Mouse (Mus musculus) heart, embryonic 13.5 days (tissue): ENCODE measurements around the gene Rpl10a. TPM values are rescaled to one million over a fixed set of nuclear protein-coding genes. Genes with fewer than 3 reads are reported as not detected.
A peak's percentile ranks its signal among the peaks of the same experiment; 100 is the strongest.
"Not testable (repeated sequence)": the region's sequence is repeated elsewhere in the genome, so short reads cannot be mapped to it uniquely, and the experiment has no call there.

ENCODE experiments used
- ATAC-seq: fragments of 200-750 bp; cut with Nextera tagmentation; 2 replicates; pipeline ENCODE4 v1.8.0; 2017; ENCODE audit warnings: moderate TSS enrichment; ENCODE audit not compliant: insufficient number of reproducible peaks, low FRiP score, low TSS enrichment; ENCODE audit errors: extremely low read depth
- H3K27ac ChIP-seq: fragments of 300-500 bp; sonication (generic); replicated peaks from 2 replicates; pipeline ENCODE4 v1.5.1; 2015; ENCODE audit warnings: moderate library complexity, mild to moderate bottlenecking, inconsistent platforms
- H3K27me3 ChIP-seq: fragments of 300-500 bp; sonication (generic); replicated peaks from 2 replicates; pipeline ENCODE4 v1.6.1; 2015; ENCODE audit warnings: mild to moderate bottlenecking, inconsistent platforms
- H3K36me3 ChIP-seq: fragments of 300-500 bp; sonication (generic); 2 replicates; pipeline ENCODE4 v1.6.1; 2015; ENCODE audit warnings: mild to moderate bottlenecking, inconsistent platforms
- H3K4me1 ChIP-seq: fragments of 300-500 bp; sonication (generic); 2 replicates; pipeline ENCODE4 v1.6.1; 2015; ENCODE audit warnings: inconsistent platforms
- H3K4me2 ChIP-seq: fragments of 300-500 bp; sonication (generic); 2 replicates; pipeline ENCODE4 v1.6.1; 2015; ENCODE audit warnings: inconsistent platforms, mild to moderate bottlenecking, moderate library complexity
- H3K4me3 ChIP-seq: fragments of 300-500 bp; sonication (generic); 2 replicates; pipeline ENCODE4 v1.5.1; 2015; ENCODE audit warnings: moderate library complexity, mild to moderate bottlenecking, inconsistent platforms
- H3K9ac ChIP-seq: fragments of 300-500 bp; sonication (generic); 2 replicates; pipeline ENCODE4 v1.6.1; 2015; ENCODE audit warnings: inconsistent platforms, mild to moderate bottlenecking, moderate library complexity
- H3K9me3 ChIP-seq: fragments of 300-500 bp; sonication (generic); 2 replicates; pipeline ENCODE4 v1.6.1; 2016; ENCODE audit warnings: inconsistent platforms
- WGBS: fragments of 180-500 bp; shearing (Covaris S2); methylation state at CpG from one replicate; pipeline ENCODE4 v1.1.7; 2015; ENCODE audit warnings: mixed read lengths; 5-methylcytosine and 5-hydroxymethylcytosine counted together
- polyA plus RNA-seq: library from polyadenylated mRNA; unstranded; fragments of >200 nt; fragmentation: Nextera tagmentation; extraction: Ambion mirVana; gene quantifications from 2 replicates; pipeline ENCODE4 v1.2.1, GENCODE M21; 2015

Rpl10a gene
- polyA plus RNA-seq, 1 experiment from 2014 or later: 389 TPM

DNA sequence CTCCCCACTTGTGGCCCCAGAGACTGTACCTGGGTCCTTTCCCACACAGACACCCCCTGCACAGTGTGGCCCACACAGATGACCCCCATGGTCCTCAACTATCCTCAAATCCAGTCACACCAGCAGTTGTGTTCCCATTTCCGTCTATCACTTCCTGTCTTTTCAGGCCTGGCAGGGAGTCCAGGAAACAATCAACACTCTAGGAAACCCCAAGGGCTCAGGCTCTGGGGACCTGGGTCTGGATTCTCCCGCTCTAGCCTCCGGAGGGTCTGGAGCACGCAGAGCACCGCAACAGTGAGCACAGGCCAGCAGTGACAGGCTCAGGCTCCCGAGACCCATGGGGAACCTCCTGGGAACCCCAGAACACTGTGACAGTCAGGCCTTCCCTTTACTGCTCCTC is 19.9 kb downstream of the Rpl10a start:
- H3K4me1 ChIP-seq: peaks cover 71% of the 10 kb centered on the region
- no peak for ATAC-seq
- 39% methylated on average over 6 of the region's 6 CpGs for WGBS

DNA sequence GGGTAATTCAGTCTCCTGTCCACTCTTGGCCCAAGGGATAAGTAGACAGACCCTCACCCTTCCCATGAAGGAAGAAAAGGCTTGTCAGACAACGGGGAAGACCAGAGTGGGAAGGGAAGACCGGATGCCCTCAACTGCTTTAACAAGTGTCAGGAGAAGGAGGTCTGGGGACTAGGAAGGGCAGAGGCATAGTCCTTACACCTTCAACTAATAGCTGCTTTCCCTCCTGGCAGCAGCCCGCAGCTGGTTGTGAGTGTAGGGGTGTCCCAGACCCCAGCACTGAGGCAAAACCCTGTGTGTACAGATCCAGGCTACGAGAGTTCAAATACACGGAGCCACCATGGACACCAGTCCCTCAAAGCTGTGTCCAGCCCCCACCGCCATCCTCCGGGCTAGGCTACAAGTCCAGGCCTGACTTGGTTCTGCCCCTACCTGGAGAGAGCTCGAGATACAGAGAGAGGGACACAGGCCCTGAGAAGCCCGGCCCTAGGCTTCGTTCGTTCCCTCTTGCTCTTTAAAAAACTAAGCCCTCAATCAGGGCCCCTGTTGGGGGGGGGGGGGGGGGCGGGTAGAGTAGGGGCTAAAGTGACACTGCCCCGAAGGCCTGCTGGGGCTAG is 21.1 kb downstream of the Rpl10a start:
- Histone ChIP-seq H3K4me1 (peaks cover 59% of the 10 kb centered on the region), H3K36me3 (no peaks in the 10 kb centered on the region), H3K27me3 (peaks cover 23% of the 10 kb centered on the region), H3K27ac (peak overlapping the region; percentile 96), H3K4me3 (peak overlapping the region; percentile 89), H3K4me2 (peak overlapping the region; percentile 91), H3K9me3 (no peaks in the 10 kb centered on the region), H3K9ac (peak overlapping the region; percentile 97)
- WGBS: 12% methylated on average over 13 of the region's 13 CpGs
- ATAC-seq: no peak

More for the DNA sequence above, 19.9 kb downstream of the Rpl10a start:
- H3K9me3 ChIP-seq: no peaks in the 10 kb centered on the region
- no peaks in the 10 kb centered on the region for H3K36me3 ChIP-seq
- H3K9ac ChIP-seq: peak overlapping the region; percentile 97
- peak overlapping the region; percentile 39 for H3K27ac ChIP-seq
- H3K4me3 ChIP-seq: peak overlapping the region; percentile 89
- H3K4me2 ChIP-seq: peak overlapping the region; percentile 91
- peaks cover 17% of the 10 kb centered on the region for H3K27me3 ChIP-seq

DNA sequence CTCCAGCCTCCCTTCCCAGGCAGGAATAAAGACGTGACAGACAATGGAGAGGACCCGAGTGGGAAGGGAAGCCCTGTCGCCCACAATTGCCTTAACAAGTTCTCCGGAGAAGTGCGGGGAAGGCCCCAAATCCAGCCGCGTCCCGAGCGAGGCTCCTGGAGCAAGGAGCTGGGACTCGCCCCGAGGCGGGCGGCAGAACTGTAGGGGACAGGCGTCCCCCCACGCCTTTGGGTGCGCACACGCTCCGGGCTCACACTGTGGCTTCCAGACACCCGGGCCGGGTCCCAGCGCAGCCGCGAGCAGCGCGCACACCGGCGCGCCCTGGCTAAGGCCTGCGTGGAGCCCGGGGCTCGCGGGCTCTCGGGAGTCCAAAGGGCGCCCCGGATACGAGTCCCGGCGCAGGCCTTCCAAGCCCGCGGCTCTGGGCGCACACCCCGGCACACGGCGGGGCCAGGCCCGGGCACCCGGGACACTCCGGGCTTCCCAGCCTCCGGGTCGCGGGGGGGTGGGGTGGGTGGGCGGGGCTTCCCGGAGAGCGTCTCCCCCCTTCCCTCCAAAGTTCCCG is 21.7 kb downstream of the Rpl10a start:
- WGBS: under 1% methylated on average over 52 of the region's 54 CpGs
- Histone ChIP-seq H3K9me3 (no peaks in the 10 kb centered on the region), H3K9ac (peak overlapping the region; percentile 97), H3K27me3 (peaks cover 28% of the 10 kb centered on the region), H3K4me1 (peaks cover 53% of the 10 kb centered on the region), H3K4me3 (peak overlapping the region; percentile 89), H3K36me3 (no peaks in the 10 kb centered on the region), H3K4me2 (peak overlapping the region; percentile 91), H3K27ac (peak overlapping the region; percentile 96)
- peak; percentile 47 for ATAC-seq

DNA sequence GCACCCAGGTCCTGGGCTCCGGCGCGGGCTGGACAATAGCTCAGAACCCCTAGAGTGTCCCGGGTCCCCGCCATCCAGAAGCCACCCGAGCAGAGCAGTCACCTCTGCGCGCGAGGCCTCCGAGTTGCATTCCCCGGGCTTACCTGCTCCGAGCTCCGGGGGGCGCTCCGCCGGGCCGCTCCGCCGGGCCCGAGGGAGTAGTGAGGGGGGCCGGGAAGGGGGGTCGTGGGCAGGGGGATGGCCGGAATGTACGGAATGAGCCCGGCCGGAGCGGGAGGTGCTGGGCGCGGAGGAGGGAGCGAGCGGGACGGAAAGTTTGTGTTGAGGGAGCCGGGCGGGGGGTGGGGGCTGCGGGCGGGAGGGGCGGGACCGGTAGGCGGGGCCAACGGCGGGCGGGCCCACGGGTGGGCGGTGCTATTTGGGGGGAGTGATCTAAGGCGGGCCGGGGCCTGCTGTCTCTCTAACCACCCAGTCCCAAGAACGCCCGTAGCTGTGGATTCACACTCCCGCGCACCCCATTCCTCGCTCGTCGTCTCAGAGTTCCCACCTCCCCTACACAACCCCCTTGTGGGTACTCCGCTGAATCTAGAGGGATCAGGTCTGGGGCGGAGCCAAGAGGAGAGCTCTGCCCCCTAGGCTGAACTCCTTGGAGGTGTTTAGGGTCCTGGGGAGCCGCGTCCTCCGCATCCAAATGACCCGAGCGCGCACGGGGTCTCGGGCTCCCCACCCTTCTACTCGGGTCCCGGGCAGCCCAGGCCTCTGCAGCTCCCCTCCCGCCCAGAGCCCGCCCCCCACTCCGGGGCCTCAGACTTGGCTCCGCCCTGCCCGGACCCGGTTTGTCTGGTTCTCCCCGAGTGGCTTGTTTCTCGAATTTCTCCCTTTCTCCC is 22.4 kb downstream of the Rpl10a start, which contains the start of gene Tead3:
Gene Tead3, minus strand, starts transcription at position 352 of the 887 bp plus-strand sequence.
- H3K36me3 ChIP-seq: no peaks in the 10 kb centered on the region
- no peaks in the 10 kb centered on the region for H3K9me3 ChIP-seq
- peak within 1 kb of the TSS; percentile 96 for H3K27ac ChIP-seq
- peak; percentile 77 for ATAC-seq
- peaks cover 28% of the 10 kb centered on the region for H3K27me3 ChIP-seq
- peaks cover 50% of the 10 kb centered on the region for H3K4me1 ChIP-seq
- peak within 1 kb of the TSS; percentile 97 for H3K9ac ChIP-seq
- peak within 1 kb of the TSS; percentile 89 for H3K4me3 ChIP-seq
- WGBS: 1% methylated on average over 57 of the region's 73 CpGs
- peak within 1 kb of the TSS; percentile 91 for H3K4me2 ChIP-seq

DNA sequence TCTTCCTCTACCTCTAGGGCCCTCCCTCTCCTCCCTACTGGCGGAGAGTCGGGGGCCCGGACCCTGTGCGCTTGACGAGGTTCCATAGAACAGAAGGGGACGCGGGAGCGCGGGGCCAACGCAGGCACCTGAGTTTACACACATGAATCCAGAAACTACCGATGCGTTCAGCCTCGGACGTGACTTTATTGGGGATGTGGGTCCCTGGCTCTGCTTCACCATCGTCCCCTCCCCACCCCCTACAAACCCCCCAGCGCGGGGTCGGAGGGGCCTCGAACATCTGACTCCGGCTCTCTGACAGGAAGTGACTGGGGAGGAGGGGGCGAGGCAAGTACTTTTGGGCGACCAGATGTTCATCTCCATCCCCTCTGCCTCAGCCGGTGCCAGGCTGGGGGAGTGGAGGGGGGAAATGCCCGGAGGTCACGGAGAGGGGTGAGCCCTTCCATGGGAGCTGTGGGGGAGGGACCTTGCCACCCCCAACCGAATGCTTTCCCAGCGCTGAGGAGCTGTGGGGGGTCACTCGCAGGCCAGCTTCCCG is 23.2 kb downstream of the Rpl10a start:
- Histone ChIP-seq H3K9ac (peak overlapping the region; percentile 97), H3K4me1 (peaks cover 50% of the 10 kb centered on the region), H3K9me3 (no peaks in the 10 kb centered on the region), H3K27ac (peak overlapping the region; percentile 96), H3K27me3 (peaks cover 33% of the 10 kb centered on the region), H3K4me2 (peak overlapping the region; percentile 91), H3K36me3 (no peaks in the 10 kb centered on the region), H3K4me3 (peak overlapping the region; percentile 89)
- 2% methylated on average over 29 of the region's 29 CpGs for WGBS
- no peak for ATAC-seq

DNA sequence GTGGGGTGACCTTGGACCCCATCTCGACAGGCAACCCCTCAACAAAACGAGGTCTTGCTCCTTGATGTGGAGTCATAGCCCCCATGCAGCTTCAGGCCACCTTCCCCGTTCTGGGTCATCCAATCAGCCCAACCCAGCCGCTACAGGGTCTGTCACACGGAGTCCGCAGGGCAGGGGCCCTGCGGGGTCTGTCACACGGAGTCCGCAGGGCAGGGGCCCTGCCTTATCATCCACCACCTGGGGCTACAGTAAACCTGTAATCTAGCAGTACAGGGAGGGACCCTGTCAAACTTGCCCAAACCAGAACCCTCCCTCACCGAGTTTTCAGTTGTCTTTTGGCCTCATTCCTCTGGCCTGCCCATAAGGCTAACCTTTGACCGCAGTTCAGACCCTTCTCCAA is 23.7 kb downstream of the Rpl10a start:
- ATAC-seq: no peak
- 29% methylated on average over 11 of the region's 11 CpGs for WGBS
- Histone ChIP-seq H3K36me3 (no peaks in the 10 kb centered on the region), H3K9me3 (no peaks in the 10 kb centered on the region), H3K4me2 (peak overlapping the region; percentile 91), H3K9ac (no peak overlapping the region; the same call in 1 of the 2 replicates), H3K4me1 (peaks cover 46% of the 10 kb centered on the region), H3K27ac (no peak overlapping the region), H3K27me3 (peaks cover 35% of the 10 kb centered on the region), H3K4me3 (peak overlapping the region; percentile 89; the same call in 1 of the 2 replicates)

DNA sequence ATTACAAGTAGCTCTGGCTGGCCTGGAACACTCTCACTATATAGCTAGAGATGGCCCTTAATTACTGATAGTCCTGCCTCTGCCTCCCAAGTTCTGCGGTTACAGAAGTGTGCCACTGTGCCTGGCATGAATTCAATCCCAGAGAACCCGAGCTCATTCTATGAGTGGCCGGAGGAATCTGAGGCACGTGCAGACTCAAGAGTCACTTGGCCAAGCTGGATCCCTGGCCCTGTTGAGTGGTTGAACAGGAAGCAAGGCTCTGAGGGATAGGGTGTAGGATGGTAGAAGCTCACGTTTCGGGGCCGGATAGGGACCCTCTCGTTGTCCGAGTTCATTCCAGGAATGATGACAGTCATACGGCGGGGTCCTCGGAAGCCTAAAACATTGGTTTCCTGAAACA is 27.6 kb downstream of the Rpl10a start:
- H3K36me3 ChIP-seq: no peaks in the 10 kb centered on the region
- peaks cover 73% of the 10 kb centered on the region for H3K27me3 ChIP-seq
- H3K4me2 ChIP-seq: no peak overlapping the region
- no peak overlapping the region for H3K4me3 ChIP-seq
- ATAC-seq: no peak
- H3K4me1 ChIP-seq: peaks cover 26% of the 10 kb centered on the region
- 71% methylated on average over 12 of the region's 12 CpGs for WGBS
- 0 out of 2 replicates have a peak, but pooled peaks cover 3% of the 10 kb centered on the region for H3K9me3 ChIP-seq
- no peak overlapping the region for H3K9ac ChIP-seq
- H3K27ac ChIP-seq: no peak overlapping the region

DNA sequence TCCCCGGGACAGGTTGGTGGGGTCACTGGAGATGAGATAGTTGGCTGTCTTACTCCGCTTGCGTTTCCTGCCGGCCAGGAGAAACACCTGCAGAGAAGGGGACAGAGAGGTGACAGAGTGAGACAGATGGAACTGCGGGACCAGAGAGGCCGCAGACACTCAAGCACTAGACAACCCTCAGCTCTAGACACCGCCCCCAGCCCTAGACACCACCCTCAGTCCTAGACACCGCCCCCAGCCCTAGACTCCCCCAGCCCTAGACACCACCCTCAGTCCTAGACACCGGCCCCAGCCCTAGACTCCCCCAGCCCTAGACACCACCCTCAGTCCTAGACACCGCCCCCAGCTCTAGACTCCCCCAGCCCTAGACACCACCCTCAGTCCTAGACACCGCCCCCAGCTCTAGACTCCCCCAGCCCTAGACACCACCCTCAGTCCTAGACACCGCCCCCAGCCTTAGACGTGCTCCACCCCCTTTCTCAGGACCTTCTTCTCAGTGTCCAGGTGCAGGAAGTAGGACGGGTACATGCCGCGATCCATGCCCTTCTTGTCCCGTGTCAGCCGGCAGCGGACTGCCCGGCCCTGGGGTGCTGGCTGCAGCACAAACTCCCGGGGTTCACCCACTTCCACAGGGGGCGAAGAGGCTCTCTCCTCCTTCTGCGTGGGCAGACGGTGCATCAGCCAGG is 30.4 kb downstream of the Rpl10a start:
- 0 out of 2 replicates have a peak overlapping the region, but pooled peaks have one; percentile 18 for H3K4me2 ChIP-seq
- not testable (repeated sequence) for H3K27ac ChIP-seq, H3K9me3 ChIP-seq, H3K4me3 ChIP-seq, H3K9ac ChIP-seq, ATAC-seq, H3K36me3 ChIP-seq
- peaks cover 33% of the 10 kb centered on the region for H3K4me1 ChIP-seq
- 16% methylated on average over 20 of the region's 24 CpGs for WGBS
- peaks cover 78% of the 10 kb centered on the region for H3K27me3 ChIP-seq

DNA sequence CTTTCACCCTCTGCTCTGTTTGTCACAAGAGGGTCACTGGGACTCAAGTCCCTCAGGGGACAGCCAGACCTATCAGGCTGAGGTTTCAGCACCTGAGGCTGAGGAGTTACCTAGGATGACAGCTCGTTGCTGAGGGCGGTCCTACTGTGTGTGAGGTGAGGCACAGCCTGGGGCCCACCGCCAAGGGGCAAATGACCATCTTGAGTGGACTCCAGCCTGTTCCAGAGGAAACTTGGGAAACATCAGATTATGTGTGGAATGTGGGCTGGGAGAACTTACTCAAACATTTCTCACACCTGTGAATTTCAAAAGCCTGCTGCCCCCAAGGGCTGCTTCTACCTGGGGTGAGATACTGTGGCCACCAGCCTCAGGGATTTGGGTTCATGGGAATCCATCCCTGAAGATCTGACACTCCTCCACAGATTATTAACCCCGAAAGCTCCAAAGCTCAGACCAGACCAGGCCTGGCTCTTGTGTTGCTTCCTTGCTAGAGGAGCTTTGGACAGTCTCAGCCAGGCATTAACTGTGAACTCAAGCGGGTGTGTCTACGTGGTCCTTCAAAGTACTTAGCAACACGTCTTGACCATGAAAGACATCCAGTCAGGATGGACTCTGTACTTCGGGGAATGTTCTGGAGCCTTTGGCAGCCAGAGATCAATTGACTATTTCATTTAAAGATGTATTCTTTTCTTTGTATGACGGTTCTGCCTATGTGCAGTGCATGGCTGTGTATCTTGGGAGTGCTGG is 32.4 kb downstream of the Rpl10a start:
- ATAC-seq: no peak
- 70% methylated on average over 9 of the region's 9 CpGs for WGBS
- Histone ChIP-seq H3K9ac (no peak overlapping the region), H3K27ac (no peak overlapping the region), H3K27me3 (peaks cover 91% of the 10 kb centered on the region), H3K4me1 (peaks cover 42% of the 10 kb centered on the region), H3K36me3 (no peaks in the 10 kb centered on the region), H3K4me3 (no peak overlapping the region), H3K4me2 (no peak overlapping the region), H3K9me3 (0 out of 2 replicates have a peak, but pooled peaks cover 3% of the 10 kb centered on the region)

DNA sequence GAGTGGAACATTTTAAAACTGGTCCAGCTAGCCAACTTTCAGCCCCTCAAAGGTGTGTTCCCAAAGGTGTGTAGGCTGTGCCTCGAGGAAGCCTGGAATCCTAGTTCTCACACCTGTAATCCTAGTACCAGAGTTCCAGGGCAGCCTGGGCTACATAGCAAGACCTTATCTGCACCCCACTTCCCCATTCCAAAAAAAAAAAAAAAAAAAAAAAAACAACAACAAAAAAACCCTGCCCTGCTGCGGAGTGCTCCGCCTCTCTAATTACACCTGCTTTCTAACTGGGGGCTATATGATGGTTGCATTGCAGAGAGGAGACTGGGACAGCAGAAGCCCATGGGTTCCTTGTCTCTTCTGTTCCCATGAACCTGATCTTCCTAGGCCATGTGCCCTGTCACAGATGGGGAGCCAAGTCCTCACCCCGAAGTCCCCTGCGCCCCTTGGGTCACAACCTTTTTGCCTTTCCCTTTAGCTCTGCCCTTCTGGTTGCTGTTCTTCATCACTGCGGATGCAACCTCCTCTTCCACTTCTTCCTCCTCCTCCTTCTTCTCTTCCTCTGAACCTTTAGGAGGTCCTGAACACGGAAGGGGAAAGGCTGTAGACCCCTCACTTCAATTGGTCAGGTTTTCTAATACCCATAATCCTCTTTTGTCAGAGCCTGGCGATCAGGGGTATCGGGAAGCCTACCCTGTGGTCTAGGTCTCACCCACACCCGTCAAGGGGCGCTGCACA is 33.8 kb downstream of the Rpl10a start:
- Histone ChIP-seq H3K36me3 (no peaks in the 10 kb centered on the region), H3K4me3 (peak overlapping the region; percentile 48), H3K27me3 (peaks cover 88% of the 10 kb centered on the region), H3K4me2 (peak overlapping the region; percentile 73), H3K9me3 (0 out of 2 replicates have a peak, but pooled peaks cover 3% of the 10 kb centered on the region), H3K4me1 (peaks cover 34% of the 10 kb centered on the region), H3K9ac (peak overlapping the region; percentile 77), H3K27ac (no peak overlapping the region)
- 37% methylated on average over 11 of the region's 11 CpGs for WGBS
- ATAC-seq: no peak
